Mouse (Mus musculus): ENCODE measurements around the gene Dnajb5. TPM values are rescaled to one million over a fixed set of nuclear protein-coding genes. Genes with fewer than 3 reads are reported as not detected.
"Not testable (repeated sequence)": the region's sequence is repeated elsewhere in the genome, so short reads cannot be mapped to it uniquely, and the experiment has no call there.

Gene Dnajb5
- polyA plus RNA-seq, 1 experiment from 2014 or later: 15.4 TPM

- Histone ChIP-seq H3K4me1 (ENCODE audit: control insufficient read depth, insufficient read depth, low read length) (no peaks in the 10 kb centered on the region), H3K4me2 (ENCODE audit: low read depth, low read length) (no peak overlapping the region), H3K9ac (ENCODE audit: low read depth, low read length) (no peak overlapping the region), H3K27me3 (replicated peaks; ENCODE audit: control insufficient read depth, insufficient read depth, low read length) (no peaks in the 10 kb centered on the region), H3K36me3 (ENCODE audit: control insufficient read depth, insufficient read depth, low read length) (no peaks in the 10 kb centered on the region), H3K9me3 (ENCODE audit: control insufficient read depth, low read length) (no peaks in the 10 kb centered on the region), H3K27ac (replicated peaks; ENCODE audit: low read depth, low read length) (no peak overlapping the region), H3K4me3 (ENCODE audit: low read depth, low read length) (no peak overlapping the region)
- no peak for DNase-seq (ENCODE audit: low spot score)
- WGBS: 90% methylated on average over 2 of the region's 2 CpGs
- ATAC-seq (ENCODE audit: low read depth): no peak
Observed at GRCm38 (mm10) chr4:42963480-42963879, 13.9 kb downstream of the Dnajb5 start.

GRCm38 (mm10) chr4:42965039-42965719 lies 15.6 kb downstream of the Dnajb5 start:
- Histone ChIP-seq H3K4me1 (ENCODE audit: control insufficient read depth, insufficient read depth, low read length) (no peaks in the 10 kb centered on the region), H3K9me3 (ENCODE audit: control insufficient read depth, low read length) (no peaks in the 10 kb centered on the region), H3K36me3 (ENCODE audit: control insufficient read depth, insufficient read depth, low read length) (no peaks in the 10 kb centered on the region), H3K27ac (replicated peaks; ENCODE audit: low read depth, low read length) (no peak overlapping the region), H3K4me2 (ENCODE audit: low read depth, low read length) (peak overlapping the region; percentile 27), H3K4me3 (ENCODE audit: low read depth, low read length) (no peak overlapping the region), H3K27me3 (replicated peaks; ENCODE audit: control insufficient read depth, insufficient read depth, low read length) (no peaks in the 10 kb centered on the region), H3K9ac (ENCODE audit: low read depth, low read length) (no peak overlapping the region)
- ATAC-seq (ENCODE audit: low read depth) (0 out of 2 replicates have a peak, but pooled peaks have one; percentile 12), DNase-seq (ENCODE audit: low spot score) (peak; percentile 81)
- 18% methylated on average over 12 of the region's 12 CpGs for WGBS

- Histone ChIP-seq H3K4me2 (ENCODE audit: low read depth, low read length) (no peak within 1 kb of the TSS), H3K27me3 (replicated peaks; ENCODE audit: control insufficient read depth, insufficient read depth, low read length) (no peaks in the 10 kb centered on the region), H3K27ac (replicated peaks; ENCODE audit: low read depth, low read length) (no peak within 1 kb of the TSS), H3K9me3 (ENCODE audit: control insufficient read depth, low read length) (no peaks in the 10 kb centered on the region), H3K4me3 (ENCODE audit: low read depth, low read length) (no peak within 1 kb of the TSS), H3K9ac (ENCODE audit: low read depth, low read length) (no peak within 1 kb of the TSS), H3K36me3 (ENCODE audit: control insufficient read depth, insufficient read depth, low read length) (no peaks in the 10 kb centered on the region), H3K4me1 (ENCODE audit: control insufficient read depth, insufficient read depth, low read length) (no peaks in the 10 kb centered on the region)
- 91% methylated on average over 4 of the region's 4 CpGs for WGBS
- no peak for DNase-seq (ENCODE audit: low spot score)
- no peak for ATAC-seq (ENCODE audit: low read depth)
Observed at GRCm38 (mm10) chr4:42969304-42969703, 19.7 kb downstream of the Dnajb5 start, which contains the start of gene 1700022I11Rik. Gene 1700022I11Rik, plus strand, starts transcription at chr4:42969604.

DNA sequence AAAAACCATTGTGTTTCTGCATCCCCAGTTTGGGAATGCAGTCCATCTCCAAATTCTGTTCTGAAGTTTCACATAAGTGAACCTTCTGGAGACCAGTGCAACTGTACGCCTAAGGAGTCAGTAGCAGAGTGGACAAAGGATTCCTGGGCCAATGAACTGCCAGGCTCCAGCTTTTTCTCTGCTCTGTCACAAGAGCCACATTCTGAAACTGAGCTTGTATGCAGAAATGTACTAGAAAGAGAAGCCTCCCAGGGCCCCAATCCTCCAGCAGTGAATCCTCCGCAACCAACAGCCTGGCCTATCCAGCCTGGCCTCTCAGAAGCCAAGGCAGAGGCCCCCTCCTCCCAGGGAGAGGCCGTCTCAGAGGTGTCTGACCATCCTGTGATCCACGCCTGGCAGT lies 23.3 kb downstream of the Dnajb5 start:
- Histone ChIP-seq H3K27me3 (replicated peaks; ENCODE audit: control insufficient read depth, insufficient read depth, low read length) (no peaks in the 10 kb centered on the region), H3K4me3 (ENCODE audit: low read depth, low read length) (no peak overlapping the region), H3K36me3 (ENCODE audit: control insufficient read depth, insufficient read depth, low read length) (peaks cover 11% of the 10 kb centered on the region), H3K9me3 (ENCODE audit: control insufficient read depth, low read length) (no peaks in the 10 kb centered on the region), H3K9ac (ENCODE audit: low read depth, low read length) (no peak overlapping the region), H3K4me2 (ENCODE audit: low read depth, low read length) (no peak overlapping the region), H3K4me1 (ENCODE audit: control insufficient read depth, insufficient read depth, low read length) (no peaks in the 10 kb centered on the region), H3K27ac (replicated peaks; ENCODE audit: low read depth, low read length) (no peak overlapping the region)
- ATAC-seq (ENCODE audit: low read depth) (no peak), DNase-seq (ENCODE audit: low spot score) (no peak)
- WGBS: 78% methylated on average over 4 of the region's 4 CpGs

DNA sequence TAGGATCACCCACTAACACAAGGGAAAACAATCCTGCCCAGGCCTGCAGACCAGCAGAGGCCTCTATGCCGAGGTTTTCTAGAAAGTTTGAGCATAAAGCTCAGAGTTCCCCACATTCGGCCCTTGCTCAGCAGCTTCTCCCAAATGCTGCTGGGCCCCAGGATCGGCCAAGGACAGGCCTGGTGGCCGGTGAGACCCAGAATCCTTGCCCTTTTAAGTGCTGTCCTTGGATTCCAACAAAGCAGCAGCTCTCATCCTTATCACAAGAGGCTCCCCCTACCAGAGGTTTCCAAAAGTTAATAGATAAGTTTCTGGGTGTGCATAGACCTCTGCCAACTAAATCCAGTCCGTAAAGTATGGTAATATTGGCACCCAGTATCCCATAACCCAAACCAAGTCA lies 24.3 kb downstream of the Dnajb5 start:
- Histone ChIP-seq H3K27ac (replicated peaks; ENCODE audit: low read depth, low read length) (no peak overlapping the region), H3K9ac (ENCODE audit: low read depth, low read length) (no peak overlapping the region), H3K4me3 (ENCODE audit: low read depth, low read length) (no peak overlapping the region), H3K27me3 (replicated peaks; ENCODE audit: control insufficient read depth, insufficient read depth, low read length) (no peaks in the 10 kb centered on the region), H3K9me3 (ENCODE audit: control insufficient read depth, low read length) (no peaks in the 10 kb centered on the region), H3K4me2 (ENCODE audit: low read depth, low read length) (no peak overlapping the region), H3K4me1 (ENCODE audit: control insufficient read depth, insufficient read depth, low read length) (no peaks in the 10 kb centered on the region), H3K36me3 (ENCODE audit: control insufficient read depth, insufficient read depth, low read length) (peaks cover 20% of the 10 kb centered on the region)
- no peak for DNase-seq (ENCODE audit: low spot score)
- no peak for ATAC-seq (ENCODE audit: low read depth)
- WGBS: 79% methylated on average over 5 of the region's 5 CpGs

DNA sequence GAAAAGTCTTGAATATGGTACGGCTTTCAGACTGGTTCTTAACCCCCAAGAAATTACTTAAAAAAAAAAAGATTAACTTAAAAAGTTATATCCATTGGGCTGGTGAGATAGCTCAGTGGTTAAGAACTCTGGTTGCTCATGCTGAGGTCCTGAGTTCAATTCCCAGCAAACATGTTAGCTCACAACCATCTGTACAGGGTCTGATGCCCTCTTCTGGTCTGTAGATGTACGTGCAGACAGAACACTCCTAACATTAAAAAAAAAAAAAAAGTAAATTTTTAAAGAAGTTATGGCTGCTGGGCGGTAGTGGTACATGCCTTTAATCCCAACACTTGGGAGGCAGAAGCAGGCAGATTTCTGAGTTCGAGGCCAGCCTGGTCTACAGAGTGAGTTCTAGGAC lies 28.4 kb downstream of the Dnajb5 start:
- no peak overlapping the region for H3K4me2 ChIP-seq (ENCODE audit: low read depth, low read length)
- no peaks in the 10 kb centered on the region for H3K4me1 ChIP-seq (ENCODE audit: control insufficient read depth, insufficient read depth, low read length)
- no peaks in the 10 kb centered on the region for H3K9me3 ChIP-seq (ENCODE audit: control insufficient read depth, low read length)
- H3K27me3 ChIP-seq (replicated peaks; ENCODE audit: control insufficient read depth, insufficient read depth, low read length): no peaks in the 10 kb centered on the region
- H3K4me3 ChIP-seq (ENCODE audit: low read depth, low read length): no peak overlapping the region
- DNase-seq (ENCODE audit: low spot score) (no peak), ATAC-seq (ENCODE audit: low read depth) (no peak)
- WGBS: 91% methylated on average over 4 of the region's 4 CpGs
- H3K9ac ChIP-seq (ENCODE audit: low read depth, low read length): no peak overlapping the region
- H3K27ac ChIP-seq (replicated peaks; ENCODE audit: low read depth, low read length): no peak overlapping the region
- peaks cover 55% of the 10 kb centered on the region for H3K36me3 ChIP-seq (ENCODE audit: control insufficient read depth, insufficient read depth, low read length)

DNA sequence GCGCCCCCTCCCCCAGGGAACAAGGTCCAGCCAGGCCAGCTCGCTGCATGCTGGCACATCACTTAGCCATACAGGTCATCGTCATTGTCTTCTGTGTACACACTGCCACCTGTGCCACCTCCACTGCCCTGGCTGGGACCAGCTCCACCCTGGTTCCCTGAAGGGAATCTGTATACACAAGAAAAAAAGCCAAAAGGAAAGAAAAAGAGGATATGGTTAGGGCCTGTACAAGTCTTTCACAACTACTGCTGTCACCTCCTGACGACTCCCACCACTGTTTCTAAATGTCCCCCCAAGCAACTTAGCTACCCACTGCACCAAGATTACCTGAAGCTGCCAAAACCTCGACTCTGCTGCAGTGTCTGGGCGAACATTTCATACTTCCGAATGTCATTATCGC lies 30.9 kb downstream of the Dnajb5 start:
- not testable (repeated sequence) for H3K9me3 ChIP-seq (ENCODE audit: control insufficient read depth, low read length); H3K4me2 ChIP-seq (ENCODE audit: low read depth, low read length); H3K27ac ChIP-seq (replicated peaks; ENCODE audit: low read depth, low read length); ATAC-seq (ENCODE audit: low read depth); H3K9ac ChIP-seq (ENCODE audit: low read depth, low read length); H3K4me1 ChIP-seq (ENCODE audit: control insufficient read depth, insufficient read depth, low read length); H3K27me3 ChIP-seq (replicated peaks; ENCODE audit: control insufficient read depth, insufficient read depth, low read length); H3K4me3 ChIP-seq (ENCODE audit: low read depth, low read length); DNase-seq (ENCODE audit: low spot score)
- WGBS: 88% methylated on average over 6 of the region's 8 CpGs
- H3K36me3 ChIP-seq (ENCODE audit: control insufficient read depth, insufficient read depth, low read length): peaks cover 78% of the 10 kb centered on the region

DNA sequence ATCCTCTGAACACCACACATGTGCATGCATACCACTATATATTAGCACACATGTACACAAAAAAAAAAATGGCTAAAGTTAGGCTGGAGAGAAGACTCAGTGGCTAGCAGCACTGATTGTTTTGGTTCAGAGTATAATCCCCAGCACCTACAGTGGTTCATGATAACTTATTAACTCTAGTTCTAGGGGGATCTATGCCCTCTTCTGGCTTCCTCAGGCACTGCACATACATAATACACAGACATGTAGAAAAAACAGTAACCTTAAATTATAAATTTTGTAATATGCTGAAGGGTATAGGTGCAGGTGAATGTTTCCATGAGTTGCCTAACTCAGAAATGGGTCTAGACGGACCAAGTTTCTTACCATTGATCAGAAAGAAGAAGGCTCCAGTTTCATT lies 38.7 kb downstream of the Dnajb5 start:
- Histone ChIP-seq H3K4me3 (ENCODE audit: low read depth, low read length) (no peak overlapping the region), H3K4me2 (ENCODE audit: low read depth, low read length) (no peak overlapping the region), H3K9me3 (ENCODE audit: control insufficient read depth, low read length) (no peaks in the 10 kb centered on the region), H3K36me3 (ENCODE audit: control insufficient read depth, insufficient read depth, low read length) (peaks cover 97% of the 10 kb centered on the region), H3K9ac (ENCODE audit: low read depth, low read length) (no peak overlapping the region), H3K27ac (replicated peaks; ENCODE audit: low read depth, low read length) (no peak overlapping the region), H3K27me3 (replicated peaks; ENCODE audit: control insufficient read depth, insufficient read depth, low read length) (no peaks in the 10 kb centered on the region), H3K4me1 (ENCODE audit: control insufficient read depth, insufficient read depth, low read length) (no peaks in the 10 kb centered on the region)
- DNase-seq (ENCODE audit: low spot score) (no peak), ATAC-seq (ENCODE audit: low read depth) (no peak)
- 94% methylated on average over 1 of the region's 1 CpGs for WGBS

- H3K27ac ChIP-seq (replicated peaks; ENCODE audit: low read depth, low read length): no peak overlapping the region
- peak overlapping the region; percentile 94 for H3K4me3 ChIP-seq (ENCODE audit: low read depth, low read length)
- H3K4me2 ChIP-seq (ENCODE audit: low read depth, low read length): peak overlapping the region; percentile 94
- H3K27me3 ChIP-seq (replicated peaks; ENCODE audit: control insufficient read depth, insufficient read depth, low read length): no peaks in the 10 kb centered on the region
- no peak for ATAC-seq (ENCODE audit: low read depth)
- H3K4me1 ChIP-seq (ENCODE audit: control insufficient read depth, insufficient read depth, low read length): peaks cover 19% of the 10 kb centered on the region
- peaks cover 40% of the 10 kb centered on the region for H3K36me3 ChIP-seq (ENCODE audit: control insufficient read depth, insufficient read depth, low read length)
- peak overlapping the region; percentile 96; the same call in 1 of the 2 replicates for H3K9ac ChIP-seq (ENCODE audit: low read depth, low read length)
- no peak for DNase-seq (ENCODE audit: low spot score)
- 57% methylated on average over 2 of the region's 2 CpGs for WGBS
- no peaks in the 10 kb centered on the region for H3K9me3 ChIP-seq (ENCODE audit: control insufficient read depth, low read length)
Observed at GRCm38 (mm10) chr4:42998022-42998421, 48.4 kb downstream of the Dnajb5 start.
